Mouse (Mus musculus) kidney, adult 2 months (tissue): Measurements from ENCODE around the gene Dtl. TPM values are rescaled to one million over a fixed set of nuclear protein-coding genes. Genes with fewer than 3 reads are reported as not detected.
A peak's percentile ranks its signal among the peaks of the same experiment; 100 is the strongest.

Experiments used
- DNase-seq: peaks from one replicate; pipeline ENCODE4 v3.0.0; 2021
- H3K27ac ChIP-seq: fragments of 200-500 bp; 2 replicates; pipeline ENCODE4 v1.5.1; 2012; ENCODE audit warnings: low read depth, low read length, control low read depth, inconsistent platforms; ENCODE audit not compliant: insufficient read depth
- H3K27me3 ChIP-seq: fragments of 200-500 bp; replicated peaks from 2 replicates; pipeline ENCODE4 v1.6.1; 2012; ENCODE audit warnings: mild to moderate bottlenecking, moderate library complexity, low read length, inconsistent platforms; ENCODE audit not compliant: control insufficient read depth, insufficient read depth
- H3K36me3 ChIP-seq: fragments of 200-500 bp; 2 replicates; pipeline ENCODE4 v1.6.1; 2012; ENCODE audit warnings: mild to moderate bottlenecking, moderate library complexity, low read length, inconsistent platforms; ENCODE audit not compliant: control insufficient read depth, insufficient read depth
- H3K4me1 ChIP-seq: fragments of 200-500 bp; 2 replicates; pipeline ENCODE4 v1.6.1; 2011; ENCODE audit warnings: low read length; ENCODE audit not compliant: control insufficient read depth, insufficient read depth
- H3K4me3 ChIP-seq: fragments of 200-500 bp; 2 replicates; pipeline ENCODE4 v1.5.1; 2011; ENCODE audit warnings: mild to moderate bottlenecking, low read depth, low read length, control low read depth; ENCODE audit not compliant: insufficient read depth
- CTCF ChIP-seq: fragments of 200-500 bp; conservative IDR thresholded peaks from 2 replicates; pipeline ENCODE4 v1.5.1; 2011; ENCODE audit warnings: low read depth, mild to moderate bottlenecking, control low read depth, low read length, moderate library complexity, mixed read lengths; ENCODE audit not compliant: insufficient read depth, insufficient read length
- POLR2A ChIP-seq: fragments of 200-500 bp; IDR thresholded peaks from one replicate; pipeline ENCODE4 v1.6.1; 2011; ENCODE audit warnings: low read depth, low read length, control low read depth
- WGBS: fragments of 180-500 bp; shearing (Covaris S2); methylation state at CpG from one replicate; pipeline ENCODE4 v1.1.7; 2018; 5-methylcytosine and 5-hydroxymethylcytosine counted together
- polyA plus RNA-seq: library from polyadenylated mRNA; depleted of rRNA; stranded (reverse); fragments of >200 nt; gene quantifications from 2 replicates; pipeline ENCODE4 v1.2.3, GENCODE M21; 2012

The Dtl gene
- polyA plus RNA-seq, 1 experiment, result 0.20 TPM

GRCm38 (mm10) chr1:191579524-191579923, 4.2 kb upstream of the Dtl start:
- H3K36me3 ChIP-seq, result no peaks in the 10 kb centered on the region; the same call in 1 of the 2 replicates
- peaks cover 10% of the 10 kb centered on the region for H3K4me1 ChIP-seq
- TF ChIP-seq POLR2A (no peak), CTCF (no peak)
- H3K4me3 ChIP-seq, result no peak overlapping the region
- DNase-seq, result no peak
- no peak overlapping the region for H3K27ac ChIP-seq
- no peaks in the 10 kb centered on the region for H3K27me3 ChIP-seq
- 82% methylated on average over 3 of the region's 3 CpGs for WGBS

GRCm38 (mm10) chr1:191574871-191575457, 380 bp downstream of the Dtl start:
- DNase-seq, result peak; percentile 43
- TF ChIP-seq CTCF (no peak), POLR2A (no peak)
- under 1% methylated on average over 52 of the region's 52 CpGs for WGBS
- H3K4me1 ChIP-seq, result peaks cover 10% of the 10 kb centered on the region
- no peaks in the 10 kb centered on the region for H3K27me3 ChIP-seq
- H3K36me3 ChIP-seq, result no peaks in the 10 kb centered on the region
- H3K4me3 ChIP-seq, result peak overlapping the region; percentile 63
- H3K27ac ChIP-seq, result no peak overlapping the region

GRCm38 (mm10) chr1:191573906-191574639, 1.3 kb downstream of the Dtl start:
- Histone ChIP-seq H3K36me3 (no peaks in the 10 kb centered on the region), H3K4me3 (no peak overlapping the region), H3K27me3 (no peaks in the 10 kb centered on the region), H3K27ac (no peak overlapping the region), H3K4me1 (peaks cover 10% of the 10 kb centered on the region)
- no peak for TF ChIP-seq CTCF
- TF ChIP-seq POLR2A, result no peak
- DNase-seq, result no peak
- 9% methylated on average over 13 of the region's 13 CpGs for WGBS

GRCm38 (mm10) chr1:191570415-191570814, 4.9 kb downstream of the Dtl start:
- WGBS, result 92% methylated on average over 3 of the region's 3 CpGs
- DNase-seq, result no peak

GRCm38 (mm10) chr1:191569625-191570024, 5.7 kb downstream of the Dtl start:
- WGBS, result 97% methylated on average over 2 of the region's 2 CpGs
- H3K27ac ChIP-seq, result no peak overlapping the region
- H3K4me3 ChIP-seq, result no peak overlapping the region
- no peak for DNase-seq
- H3K4me1 ChIP-seq, result no peaks in the 10 kb centered on the region; the same call in 1 of the 2 replicates
- TF ChIP-seq POLR2A, result no peak
- TF ChIP-seq CTCF, result no peak
- H3K27me3 ChIP-seq, result no peaks in the 10 kb centered on the region
- H3K36me3 ChIP-seq, result no peaks in the 10 kb centered on the region

More at GRCm38 (mm10) chr1:191570415-191570814, 4.9 kb downstream of the Dtl start:
- TF ChIP-seq POLR2A (no peak), CTCF (no peak)
- Histone ChIP-seq H3K4me1 (no peaks in the 10 kb centered on the region; the same call in 1 of the 2 replicates), H3K27me3 (no peaks in the 10 kb centered on the region), H3K4me3 (no peak overlapping the region), H3K27ac (no peak overlapping the region), H3K36me3 (no peaks in the 10 kb centered on the region)

- H3K36me3 ChIP-seq, result no peaks in the 10 kb centered on the region
- H3K4me3 ChIP-seq, result no peak overlapping the region
- DNase-seq, result peak; percentile 56
- TF ChIP-seq CTCF, result peak; percentile 46; the same call in 1 of the 2 replicates
- no peak for TF ChIP-seq POLR2A
- H3K27me3 ChIP-seq, result no peaks in the 10 kb centered on the region
- no peaks in the 10 kb centered on the region; the same call in 1 of the 2 replicates for H3K4me1 ChIP-seq
- H3K27ac ChIP-seq, result no peak overlapping the region
- WGBS, result 89% methylated on average over 1 of the region's 1 CpGs
Measured at GRCm38 (mm10) chr1:191567859-191568258, 7.5 kb downstream of the Dtl start.

GRCm38 (mm10) chr1:191562823-191563365, 12.4 kb downstream of the Dtl start:
- TF ChIP-seq POLR2A, result no peak
- 0 out of 2 replicates have a peak, but pooled peaks have one; percentile 1 for TF ChIP-seq CTCF
- no peaks in the 10 kb centered on the region for H3K36me3 ChIP-seq

More at GRCm38 (mm10) chr1:191562823-191563365, 12.4 kb downstream of the Dtl start:
- Histone ChIP-seq H3K27ac (no peak overlapping the region), H3K27me3 (no peaks in the 10 kb centered on the region), H3K4me1 (no peaks in the 10 kb centered on the region; the same call in 1 of the 2 replicates), H3K4me3 (no peak overlapping the region)
- DNase-seq, result peak; percentile 66
- WGBS, result 45% methylated on average over 6 of the region's 6 CpGs
